Mouse (Mus musculus) cortical plate, adult 2 months (tissue): ENCODE data around the gene Cnnm3.

Experiments
- CTCF ChIP-seq: fragments of 200-500 bp; IDR thresholded peaks from 2 replicates; pipeline ENCODE4 v1.5.1; 2011; ENCODE audit warnings: mild to moderate bottlenecking, control low read depth, low read length; ENCODE audit not compliant: insufficient read depth; ENCODE audit errors: extremely low read depth
- POLR2A ChIP-seq: fragments of 200-500 bp; IDR thresholded peaks from 2 replicates; pipeline ENCODE4 v1.6.1; 2011; ENCODE audit warnings: mild to moderate bottlenecking, low read length, control low read depth; ENCODE audit not compliant: insufficient read depth; ENCODE audit errors: extremely low read depth

DNA sequence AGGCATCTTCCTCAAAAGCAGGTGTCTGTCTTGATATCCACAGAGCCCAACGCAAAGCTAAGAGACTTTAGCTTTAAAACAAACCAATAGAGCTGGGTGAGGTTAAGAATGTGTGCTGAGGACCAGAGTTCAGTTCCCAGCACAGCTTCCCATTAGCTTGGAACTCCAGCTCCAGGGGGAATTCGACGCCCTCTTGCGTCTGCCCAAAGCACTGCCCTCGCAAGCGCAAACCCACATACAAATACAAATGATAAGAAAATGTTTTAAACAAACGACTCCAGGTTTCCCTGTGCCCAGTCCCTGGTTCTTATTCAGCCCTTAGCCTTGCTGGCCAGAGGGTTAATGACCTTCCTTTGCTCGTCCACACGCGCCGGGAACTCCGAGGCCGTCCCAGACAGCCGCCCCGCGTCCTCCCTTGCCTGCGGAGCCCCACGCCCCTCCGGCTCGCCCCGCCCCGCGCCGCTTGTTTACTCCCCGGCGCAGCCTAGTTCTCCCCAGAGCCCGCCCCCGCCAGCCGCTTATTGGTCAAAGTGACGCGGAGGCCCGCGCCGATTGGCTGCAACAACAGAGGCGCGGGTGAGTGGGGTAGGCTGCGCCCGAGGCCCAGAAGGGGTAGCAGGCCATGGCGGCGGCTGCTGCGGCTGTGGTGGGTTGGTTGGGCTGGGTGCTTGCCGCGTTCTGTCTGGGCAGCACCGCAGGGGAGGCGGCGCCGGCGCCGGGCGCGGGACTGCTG lies at the start of gene Cnnm3:
- peak; percentile 36 for TF ChIP-seq CTCF
- TF ChIP-seq POLR2A: peak; percentile 73
